Mouse (Mus musculus): ENCODE measurements around the gene Lck.

GRCm38 (mm10) chr4:129541868-129542591 is 31.4 kb downstream of the Lck start:
- TF ChIP-seq CTCF (IDR thresholded peaks at IDR 0.05; ENCODE audit: low read depth, low read length) (no peak), POLR2A (IDR thresholded peaks at IDR 0.05; ENCODE audit: extremely low read depth, insufficient read depth, low read length) (no peak)
